Mouse (Mus musculus) erythroblast, embryonic 14.5 days (primary cell): ENCODE measurements around the gene 2300002M23Rik. TPM values are rescaled to one million over a fixed set of nuclear protein-coding genes. Genes with fewer than 3 reads are reported as not detected.

Experiments
- H3K27me3 ChIP-seq: 2 replicates; pipeline ENCODE4 v1.6.1; 2012; ENCODE audit warnings: inconsistent platforms; ENCODE audit not compliant: control insufficient read depth
- H3K36me3 ChIP-seq: 2 replicates; pipeline ENCODE4 v1.6.1; 2012; ENCODE audit warnings: mild to moderate bottlenecking, inconsistent platforms; ENCODE audit not compliant: control insufficient read depth
- H3K4me1 ChIP-seq: 2 replicates; pipeline ENCODE4 v1.6.1; 2012; ENCODE audit warnings: inconsistent platforms; ENCODE audit not compliant: control insufficient read depth
- H3K4me3 ChIP-seq: replicated peaks from 2 replicates; pipeline ENCODE3; 2012; ENCODE audit warnings: moderate library complexity, mild to moderate bottlenecking, inconsistent platforms
- H3K9me3 ChIP-seq: 2 replicates; pipeline ENCODE4 v1.6.1; 2012; ENCODE audit warnings: low read length, inconsistent platforms, mixed read lengths; ENCODE audit not compliant: control insufficient read depth
- GATA1 ChIP-seq: IDR thresholded peaks from 2 replicates; pipeline ENCODE4 v1.6.1; 2012; ENCODE audit warnings: low read length, inconsistent platforms, mixed read lengths
- TAL1 ChIP-seq: IDR thresholded peaks from 3 replicates; pipeline ENCODE4 v1.6.1; 2012; ENCODE audit warnings: low read length, inconsistent platforms, mixed read lengths
- polyA plus RNA-seq: library from polyadenylated mRNA; stranded (reverse); fragments of >175 nt; gene quantifications from 2 replicates; pipeline ENCODE4 v1.2.3, GENCODE M21; 2012

2300002M23Rik gene
- polyA plus RNA-seq, 1 experiment = not detected

DNA sequence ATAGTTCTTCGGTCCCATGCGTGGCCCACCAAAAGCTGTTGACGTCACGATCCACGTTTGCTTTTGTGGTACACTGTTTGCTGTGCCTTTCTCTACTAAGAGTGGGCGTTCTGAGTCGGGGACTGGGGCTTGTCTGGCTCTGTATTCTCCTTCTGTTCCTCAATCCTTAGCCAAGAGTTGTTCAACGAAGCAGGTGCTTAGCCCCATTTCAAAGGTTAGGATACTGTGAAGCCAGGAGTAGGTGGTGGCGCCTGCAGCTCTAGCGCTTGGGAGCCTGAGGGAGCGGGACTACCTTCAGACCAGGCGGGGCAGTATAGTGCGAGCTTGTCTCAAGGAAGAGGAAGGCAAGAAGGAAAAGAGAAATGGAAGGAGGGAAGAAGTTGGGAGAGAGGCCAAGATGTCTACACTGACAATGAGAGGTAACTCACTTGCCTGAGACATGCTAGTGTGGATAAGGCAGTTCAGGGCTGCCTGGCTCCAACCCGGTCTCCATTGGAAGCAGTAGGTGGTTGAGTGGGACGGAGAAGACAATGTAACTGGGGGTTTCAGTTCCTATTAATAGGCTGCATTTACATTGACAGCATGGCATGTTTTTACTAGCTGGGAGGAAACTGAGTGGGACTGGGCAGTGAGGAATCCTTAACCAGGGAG is 24.4 kb upstream of the 2300002M23Rik start:
- H3K27me3 ChIP-seq = 0 out of 2 replicates have a peak, but pooled peaks cover 2% of the 10 kb centered on the region
- no peaks in the 10 kb centered on the region for H3K4me1 ChIP-seq
- H3K9me3 ChIP-seq = no peaks in the 10 kb centered on the region
- TF ChIP-seq TAL1 = no peak
- no peak for TF ChIP-seq GATA1
- H3K36me3 ChIP-seq = no peaks in the 10 kb centered on the region
- H3K4me3 ChIP-seq = no peak overlapping the region

DNA sequence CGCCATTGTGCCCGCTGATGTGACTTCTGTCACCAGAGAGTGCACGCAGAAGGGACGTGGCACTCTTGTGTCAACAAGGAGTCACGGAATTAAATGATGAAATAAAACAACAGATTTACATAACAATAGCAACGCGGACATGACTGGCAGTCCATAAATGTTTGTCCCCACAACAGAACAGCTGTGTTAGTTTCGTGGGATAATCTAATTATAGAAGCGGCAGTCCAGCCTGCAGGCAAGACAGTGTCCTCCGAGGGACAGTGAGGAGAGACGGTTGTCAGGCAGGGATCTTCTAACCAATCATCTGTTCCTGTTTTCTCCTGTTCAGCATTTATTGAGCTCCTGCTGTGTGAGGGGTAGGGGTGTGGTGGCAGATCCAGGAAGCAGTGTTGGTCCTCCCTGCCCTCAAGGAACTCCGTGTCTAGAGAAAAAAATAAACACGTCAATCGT is 23.8 kb upstream of the 2300002M23Rik start:
- no peak overlapping the region for H3K4me3 ChIP-seq
- H3K36me3 ChIP-seq = no peaks in the 10 kb centered on the region
- no peaks in the 10 kb centered on the region for H3K9me3 ChIP-seq
- H3K27me3 ChIP-seq = no peaks in the 10 kb centered on the region
- TF ChIP-seq TAL1 (no peak), GATA1 (no peak)
- H3K4me1 ChIP-seq = no peaks in the 10 kb centered on the region

DNA sequence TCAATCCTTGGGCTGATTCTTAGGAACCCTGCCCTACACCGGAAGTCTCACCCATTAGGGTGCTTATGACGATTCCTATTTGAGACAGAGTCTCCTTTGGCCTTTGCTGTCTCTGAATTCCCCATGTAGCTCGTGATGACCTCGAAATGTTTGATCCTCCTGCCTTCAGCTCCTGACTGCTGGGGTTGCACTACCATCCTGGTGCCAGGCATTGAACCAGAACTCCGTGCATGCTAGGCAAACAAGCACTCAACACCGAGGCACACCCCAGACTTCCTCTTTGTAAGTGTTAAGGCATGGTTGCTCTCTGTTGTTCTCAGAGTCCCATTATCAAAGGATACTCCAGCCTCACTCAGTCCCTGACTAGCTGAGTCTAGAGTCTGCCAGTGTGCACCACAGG is 23.2 kb upstream of the 2300002M23Rik start:
- no peaks in the 10 kb centered on the region for H3K27me3 ChIP-seq
- no peaks in the 10 kb centered on the region for H3K4me1 ChIP-seq
- H3K36me3 ChIP-seq = no peaks in the 10 kb centered on the region
- TF ChIP-seq GATA1 (no peak), TAL1 (no peak)
- no peak overlapping the region for H3K4me3 ChIP-seq
- no peaks in the 10 kb centered on the region for H3K9me3 ChIP-seq

DNA sequence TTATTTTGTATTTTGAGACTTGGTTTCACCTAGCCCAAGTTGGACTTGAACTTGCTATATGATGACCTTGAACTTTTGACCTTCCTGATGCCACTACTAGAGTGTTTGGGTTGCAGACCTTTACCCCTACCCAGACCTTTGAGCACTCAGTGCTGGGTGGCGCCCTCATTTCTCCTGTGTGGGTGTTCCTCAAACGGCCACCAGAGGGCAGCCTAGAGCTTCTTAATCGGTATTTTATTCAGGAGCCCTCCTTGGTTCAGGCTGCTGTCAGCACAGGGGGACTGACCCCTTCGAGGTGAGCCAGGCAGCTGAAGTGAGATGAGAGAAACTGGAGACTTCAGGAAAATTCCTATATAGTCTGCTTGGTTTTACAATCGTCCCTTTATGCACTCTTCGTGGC is 22.6 kb upstream of the 2300002M23Rik start:
- TF ChIP-seq TAL1 (no peak), GATA1 (no peak)
- Histone ChIP-seq H3K27me3 (no peaks in the 10 kb centered on the region), H3K36me3 (no peaks in the 10 kb centered on the region), H3K9me3 (no peaks in the 10 kb centered on the region), H3K4me1 (no peaks in the 10 kb centered on the region), H3K4me3 (no peak overlapping the region)

DNA sequence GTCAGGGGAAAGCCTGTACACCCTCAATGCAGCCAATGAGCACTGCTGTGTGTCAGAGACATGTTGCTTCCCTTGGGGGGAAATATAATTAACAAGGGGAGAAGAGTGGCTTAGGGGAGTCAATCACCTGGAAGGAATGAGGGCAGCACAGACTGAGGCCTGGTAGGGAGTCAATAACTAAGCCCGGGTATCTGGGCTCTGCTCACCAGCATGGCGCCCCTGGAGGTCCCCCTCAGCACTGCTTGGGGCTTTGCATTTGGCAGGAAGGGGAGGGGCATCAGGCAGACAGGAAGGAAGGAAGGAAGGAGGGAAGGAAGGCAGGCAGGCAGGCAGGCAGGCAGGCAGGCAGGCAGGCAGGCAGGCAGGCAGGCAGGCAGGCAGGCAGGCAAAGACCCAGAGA is 19.8 kb upstream of the 2300002M23Rik start:
- Histone ChIP-seq H3K4me3 (no peak overlapping the region), H3K9me3 (no peaks in the 10 kb centered on the region), H3K27me3 (no peaks in the 10 kb centered on the region), H3K36me3 (no peaks in the 10 kb centered on the region), H3K4me1 (no peaks in the 10 kb centered on the region)
- TF ChIP-seq TAL1 = no peak
- TF ChIP-seq GATA1 = no peak

DNA sequence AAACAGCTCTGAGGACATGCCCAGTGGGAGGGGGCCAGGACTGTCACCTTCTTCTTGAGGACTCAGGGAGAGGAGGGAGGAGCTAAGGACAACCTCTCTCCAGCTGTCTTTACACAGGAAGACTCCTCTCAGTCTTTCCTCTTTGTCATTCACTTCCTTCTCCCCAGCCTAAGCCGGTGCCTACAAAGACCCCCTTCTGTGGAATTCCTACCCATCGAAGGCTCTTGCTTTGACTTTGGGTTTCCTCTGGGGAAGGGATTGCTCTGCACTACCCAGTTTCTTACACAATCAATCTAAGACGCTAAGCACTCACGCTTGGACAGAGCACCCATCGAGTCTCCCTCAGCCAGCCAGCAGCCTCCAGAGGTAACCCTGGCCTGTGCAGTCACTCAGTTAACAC is 18.6 kb upstream of the 2300002M23Rik start:
- Histone ChIP-seq H3K4me1 (no peaks in the 10 kb centered on the region), H3K4me3 (no peak overlapping the region), H3K36me3 (no peaks in the 10 kb centered on the region), H3K9me3 (no peaks in the 10 kb centered on the region), H3K27me3 (no peaks in the 10 kb centered on the region)
- TF ChIP-seq GATA1 = no peak
- TF ChIP-seq TAL1 = no peak

DNA sequence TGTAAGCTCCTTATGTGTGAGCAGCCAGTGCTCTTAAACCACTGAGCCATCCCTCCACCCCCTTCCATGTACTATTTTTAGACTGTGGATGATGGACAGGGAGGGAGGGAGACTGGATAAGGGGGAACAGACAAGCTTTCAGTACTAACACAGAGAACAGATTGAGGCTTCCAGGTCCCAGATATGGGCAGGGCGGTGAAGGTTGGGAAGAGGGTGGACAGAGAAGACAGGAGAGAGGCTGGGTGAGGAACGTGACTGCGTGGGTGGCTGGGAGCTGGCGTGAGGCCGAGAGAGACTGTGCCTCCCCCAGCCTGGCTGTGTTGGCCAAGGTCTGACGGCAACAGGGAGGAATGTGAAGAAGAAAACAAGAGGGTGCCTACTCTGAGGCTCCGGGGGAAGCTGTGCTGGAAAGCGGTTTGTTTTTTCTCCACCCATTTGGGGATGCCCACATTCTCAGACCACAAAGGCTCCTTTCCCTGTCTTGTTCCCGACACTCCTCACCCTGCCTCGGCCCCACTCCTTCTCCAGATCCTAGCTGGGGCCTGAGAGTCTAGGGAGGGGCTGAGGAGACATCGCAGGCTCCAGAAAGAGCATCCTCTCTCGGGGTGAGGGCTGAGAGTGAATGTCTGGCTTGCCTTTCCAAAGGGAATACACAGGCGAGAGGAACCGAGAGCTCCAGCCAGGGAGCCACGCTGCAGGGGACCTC is 17.7 kb upstream of the 2300002M23Rik start:
- Histone ChIP-seq H3K27me3 (no peaks in the 10 kb centered on the region), H3K4me3 (no peak overlapping the region)

DNA sequence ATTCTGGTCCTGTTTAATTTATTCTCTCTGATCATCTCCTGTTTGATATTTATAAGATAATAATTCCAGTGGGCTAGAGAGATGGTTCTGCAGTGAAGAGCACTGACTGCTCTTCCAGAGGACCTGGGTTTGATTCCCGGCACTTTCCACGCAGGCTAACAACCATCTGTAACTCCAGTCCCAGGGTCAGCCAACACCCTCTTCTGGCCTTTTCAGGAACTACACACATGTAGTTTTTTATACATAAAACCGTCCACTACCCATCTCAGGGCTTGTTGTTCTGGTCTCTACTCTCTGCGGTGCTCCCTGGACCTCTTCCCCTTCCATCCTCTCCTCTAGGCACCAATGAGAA is 17.1 kb upstream of the 2300002M23Rik start:
- TF ChIP-seq GATA1 (no peak), TAL1 (no peak)
- Histone ChIP-seq H3K4me3 (no peak overlapping the region), H3K4me1 (no peaks in the 10 kb centered on the region), H3K36me3 (no peaks in the 10 kb centered on the region), H3K9me3 (peaks cover under 1% of the 10 kb centered on the region; the same call in 1 of the 2 replicates), H3K27me3 (no peaks in the 10 kb centered on the region)

More for the DNA sequence above, 17.7 kb upstream of the 2300002M23Rik start:
- H3K36me3 ChIP-seq = no peaks in the 10 kb centered on the region
- TF ChIP-seq TAL1 (no peak), GATA1 (no peak)
- H3K9me3 ChIP-seq = no peaks in the 10 kb centered on the region
- no peaks in the 10 kb centered on the region for H3K4me1 ChIP-seq

DNA sequence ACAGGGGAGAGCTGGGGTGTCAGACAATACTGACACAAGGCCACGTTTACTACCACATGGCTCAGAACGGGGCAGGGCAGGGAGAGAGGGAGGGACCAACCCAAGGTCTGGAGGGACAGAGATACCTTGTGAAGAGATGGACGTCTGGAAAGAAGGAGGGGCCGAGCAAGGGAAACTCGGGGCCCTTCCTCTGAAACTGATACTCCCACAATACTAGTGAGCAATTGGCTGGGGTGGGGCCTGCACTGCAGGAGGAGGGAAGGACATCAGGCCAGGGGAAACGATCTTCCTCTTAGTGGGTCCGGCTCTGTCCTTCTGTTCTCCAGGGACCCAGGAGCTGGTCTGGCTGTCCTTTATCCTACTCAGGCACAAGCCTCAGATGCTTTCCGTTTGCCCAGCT is 16.4 kb upstream of the 2300002M23Rik start:
- no peaks in the 10 kb centered on the region for H3K27me3 ChIP-seq
- no peak overlapping the region for H3K4me3 ChIP-seq
- H3K36me3 ChIP-seq = no peaks in the 10 kb centered on the region
- no peak for TF ChIP-seq GATA1
- TF ChIP-seq TAL1 = no peak
- peaks cover 2% of the 10 kb centered on the region; the same call in 1 of the 2 replicates for H3K9me3 ChIP-seq
- no peaks in the 10 kb centered on the region for H3K4me1 ChIP-seq
